Mouse (Mus musculus) heart, postnatal 10 days (tissue): Measurements from ENCODE around the gene Akap2. TPM values are rescaled to one million over a fixed set of nuclear protein-coding genes. Genes with fewer than 3 reads are reported as not detected.

ENCODE experiments used
- DNase-seq, 2 experiments: peaks; one replicate each; pipeline ENCODE4 v3.0.0; 2021
- intact Hi-C: fragments of 180-260 bp; cut with DNase I; formaldehyde crosslinking; loops from one replicate; pipeline ENCODE4 v1.15.1; 2025
- total RNA-seq, 2 experiments: library from RNA; stranded (reverse); gene quantifications; 2 replicates each; pipeline ENCODE4 v1.2.3; 2021

The Akap2 gene
- total RNA-seq: 100 to 1,000 TPM; 127 to 141 TPM

DNA sequence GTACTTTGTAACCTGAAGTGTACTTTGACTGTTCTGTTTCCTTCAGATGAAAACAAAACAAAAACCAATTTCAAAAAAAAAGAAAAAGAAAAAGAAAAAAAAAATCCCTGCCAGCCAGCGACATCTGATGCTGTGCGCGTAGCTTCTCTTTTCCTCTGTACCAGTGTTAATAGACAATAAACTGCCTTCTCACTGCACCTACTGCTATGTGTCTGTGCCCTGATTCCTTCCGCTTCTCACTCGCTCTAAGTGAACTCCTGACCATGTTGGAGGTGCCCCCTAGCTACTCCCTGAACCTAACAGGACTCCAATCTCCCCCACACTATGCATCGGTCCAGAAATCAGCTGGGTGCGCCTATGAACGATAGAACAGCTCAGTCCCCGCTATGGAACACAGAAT, at the start of gene Akap2:
Akap2 (plus strand) TSS at position 304 of the 400 bp plus-strand sequence.
- intact Hi-C loops: no loop called here
- no peak for DNase-seq

DNA sequence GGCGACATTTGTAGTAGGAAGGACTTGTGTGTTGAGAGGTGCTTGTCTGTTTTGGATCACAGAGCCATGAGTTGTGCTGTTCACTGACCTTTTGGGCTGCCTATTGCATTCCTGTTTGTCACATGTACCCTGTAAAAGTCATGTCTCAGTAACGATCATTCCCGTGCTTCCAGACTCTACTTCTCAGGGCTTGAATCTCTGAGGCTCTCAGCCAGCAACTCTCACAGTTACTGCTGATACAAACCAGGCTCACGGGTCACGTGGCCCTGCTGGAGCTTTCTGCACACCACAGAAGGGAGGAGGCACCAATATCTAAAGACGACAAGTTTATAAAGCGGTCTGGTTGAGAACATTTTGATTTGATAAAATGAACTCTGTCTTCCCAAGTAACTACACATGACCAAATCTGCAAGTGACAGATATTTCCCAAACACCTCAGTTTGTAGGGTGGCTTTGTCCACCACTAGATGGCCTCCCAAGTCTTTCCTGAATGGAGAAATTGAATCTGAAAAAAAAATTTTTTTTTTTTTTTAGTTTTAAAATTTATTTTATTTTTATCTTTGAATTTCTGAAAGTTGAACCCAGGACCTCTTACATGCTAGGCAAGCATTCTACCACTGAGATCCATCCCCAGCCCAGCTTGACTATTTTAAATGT, 46.5 kb upstream of the Akap2 start:
- intact Hi-C loops: loop anchor here (1.0 to 2.0 kb wide), 2 partner anchors 233 to 410 kb away; no protein-coding TSS in a partner anchor
- DNase-seq: peak; percentile 84 to 89

GRCm38 (mm10) chr4:57672541-57672940, 44.9 kb upstream of the Akap2 start:
- intact Hi-C loops: loop anchor here (2.0 kb wide), 2 partner anchors 174 to 208 kb away; no protein-coding TSS in a partner anchor
- DNase-seq: no peak

DNA sequence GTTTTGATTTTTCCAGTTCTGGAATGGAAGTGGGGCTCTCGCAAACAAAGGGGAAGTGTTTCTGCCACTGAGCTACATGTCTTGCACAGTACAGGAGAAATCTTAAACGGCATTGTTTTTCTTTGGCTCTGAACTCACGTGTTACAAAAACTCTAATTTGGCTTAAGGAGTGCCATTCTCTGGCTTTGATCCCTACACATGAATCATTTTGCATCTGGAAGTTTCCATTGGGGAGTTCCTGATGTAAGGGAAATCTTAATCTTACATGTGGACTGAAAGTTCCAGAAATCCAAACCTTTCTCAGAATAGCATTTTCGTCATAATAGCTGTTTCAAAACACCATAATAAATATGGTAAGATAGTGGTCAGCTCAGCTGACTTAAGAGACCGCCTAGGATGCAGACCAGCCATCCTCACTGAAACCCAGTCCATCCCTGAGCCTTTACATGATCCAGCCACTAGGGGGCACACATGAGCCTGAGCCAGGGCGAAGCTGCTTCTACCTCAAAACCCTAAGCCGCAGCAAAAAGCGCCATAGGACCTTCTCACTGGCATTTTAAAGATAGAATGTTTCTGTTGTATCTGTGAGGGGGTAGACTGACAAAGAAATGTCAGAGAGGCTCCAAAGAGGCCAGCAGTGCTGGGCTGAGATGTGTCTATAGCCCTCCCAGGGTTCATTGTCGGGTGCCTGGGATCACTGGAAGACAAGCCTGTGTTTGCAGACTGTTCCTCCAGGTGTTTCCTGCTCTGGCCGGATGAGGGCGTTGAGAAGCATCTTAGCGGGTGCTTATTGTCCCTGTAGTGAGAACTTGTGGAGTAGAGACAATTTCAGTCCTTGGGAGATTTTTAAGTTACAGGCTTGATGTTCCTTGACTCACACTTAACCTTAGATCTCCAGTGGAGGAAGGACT, 44.2 kb upstream of the Akap2 start:
- intact Hi-C loops: loop anchor here (1.0 to 2.0 kb wide), 3 partner anchors 109 to 208 kb away; no protein-coding TSS in a partner anchor
- DNase-seq: peak; percentile 95 to 96

GRCm38 (mm10) chr4:57674351-57674750, 43.1 kb upstream of the Akap2 start:
- intact Hi-C loops: no loop called here
- no peak for DNase-seq

DNA sequence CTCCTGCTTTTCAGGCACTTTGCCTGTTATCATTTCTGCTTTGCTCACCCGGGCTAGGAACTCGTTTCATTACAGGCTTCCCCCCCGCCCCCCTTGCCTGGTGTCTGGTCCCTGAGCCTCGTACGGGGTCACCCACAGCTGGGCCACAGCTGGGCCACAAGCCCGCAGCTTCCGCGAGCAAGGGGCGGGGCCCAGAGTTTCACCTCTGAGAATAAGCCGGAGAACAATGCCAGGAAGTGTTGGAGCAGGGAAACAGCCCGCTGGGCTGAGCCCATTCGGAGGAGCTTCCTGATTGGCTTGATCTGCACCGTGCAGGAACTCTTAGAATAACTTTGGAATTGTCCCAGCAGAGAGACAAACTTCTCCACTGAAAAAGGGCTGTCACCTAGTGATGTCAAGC, 42.1 kb upstream of the Akap2 start:
- peak; percentile 92 for DNase-seq
- intact Hi-C loops: no loop called here

DNA sequence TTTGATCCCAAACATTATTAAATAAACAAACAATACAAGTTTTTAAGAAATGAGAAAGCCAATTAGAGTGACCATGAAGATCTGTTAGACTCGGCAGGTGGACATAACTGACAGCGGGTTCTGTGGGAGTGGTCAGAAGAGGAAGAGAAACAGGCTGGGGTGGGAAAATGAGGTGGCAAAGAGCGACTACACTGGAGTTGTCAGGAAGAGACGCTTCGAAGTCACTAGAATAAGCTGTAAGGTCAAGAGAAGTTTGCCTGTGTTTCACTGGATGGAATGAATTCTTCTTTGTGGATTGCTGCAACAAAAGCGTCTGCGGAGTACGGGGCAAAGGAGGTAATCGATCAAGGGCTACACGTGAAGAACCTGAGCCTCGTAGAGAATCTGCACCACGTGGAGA, 39.5 kb upstream of the Akap2 start:
- intact Hi-C loops: no loop called here
- no peak for DNase-seq

- DNase-seq: peak; percentile 53 to 54
- intact Hi-C loops: no loop called here
These were observed 38.4 kb upstream of the Akap2 start for GRCm38 (mm10) chr4:57678991-57679457.

GRCm38 (mm10) chr4:57680186-57680585, 37.3 kb upstream of the Akap2 start:
- intact Hi-C loops: no loop called here
- DNase-seq: no peak

- peak; percentile 59 to 64 for DNase-seq
- intact Hi-C loops: no loop called here
These were observed 35.9 kb upstream of the Akap2 start for GRCm38 (mm10) chr4:57681511-57681910.

DNA sequence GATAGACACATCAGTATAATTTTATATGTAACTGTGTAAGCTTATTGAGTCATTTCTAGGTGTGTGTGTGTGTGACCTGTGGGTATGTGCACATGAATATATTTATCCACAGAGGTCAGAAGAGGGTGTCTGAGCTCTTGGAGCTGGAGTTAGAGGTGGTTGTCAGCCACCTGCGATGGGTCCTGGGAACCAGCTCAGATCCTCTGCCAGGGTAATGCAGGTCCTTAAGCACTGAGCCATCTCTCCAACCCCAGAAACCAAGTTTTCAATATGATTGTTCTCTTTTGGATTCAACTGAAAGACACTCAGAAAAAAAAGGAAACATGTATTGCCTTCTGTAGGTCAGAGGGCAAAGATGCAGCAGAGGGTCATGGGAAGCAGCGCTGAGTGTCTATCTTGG, 35.1 kb upstream of the Akap2 start:
- intact Hi-C loops: no loop called here
- no peak for DNase-seq

GRCm38 (mm10) chr4:57682944-57683343, 34.5 kb upstream of the Akap2 start:
- intact Hi-C loops: no loop called here
- no peak for DNase-seq

DNA sequence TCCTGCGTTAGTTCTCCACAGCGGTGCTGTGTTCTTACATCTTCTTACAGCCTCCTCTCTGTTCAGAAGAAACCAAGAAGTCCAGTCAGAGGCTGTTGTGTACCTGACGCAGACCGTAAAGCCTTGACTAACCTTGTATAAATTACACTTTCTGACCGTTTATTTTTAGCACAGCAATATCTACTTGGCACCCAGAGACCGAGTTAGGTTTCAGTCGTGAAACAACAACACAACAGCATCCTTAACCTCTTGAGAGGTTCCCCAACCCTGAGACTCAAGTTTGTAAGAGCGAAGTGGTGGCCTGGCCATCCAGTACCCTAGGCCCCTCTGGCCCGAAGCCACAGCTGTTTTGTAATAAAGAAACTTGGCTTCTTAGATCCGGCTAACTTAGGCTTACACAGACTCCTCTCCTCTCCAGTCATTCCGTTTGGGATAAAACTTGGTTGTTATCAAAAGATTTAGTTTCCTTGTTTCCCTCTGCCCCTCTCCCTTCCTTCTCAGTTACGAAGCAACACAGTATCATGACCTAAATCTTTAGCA, 32.7 kb upstream of the Akap2 start:
- intact Hi-C loops: no loop called here
- no peak for DNase-seq

DNA sequence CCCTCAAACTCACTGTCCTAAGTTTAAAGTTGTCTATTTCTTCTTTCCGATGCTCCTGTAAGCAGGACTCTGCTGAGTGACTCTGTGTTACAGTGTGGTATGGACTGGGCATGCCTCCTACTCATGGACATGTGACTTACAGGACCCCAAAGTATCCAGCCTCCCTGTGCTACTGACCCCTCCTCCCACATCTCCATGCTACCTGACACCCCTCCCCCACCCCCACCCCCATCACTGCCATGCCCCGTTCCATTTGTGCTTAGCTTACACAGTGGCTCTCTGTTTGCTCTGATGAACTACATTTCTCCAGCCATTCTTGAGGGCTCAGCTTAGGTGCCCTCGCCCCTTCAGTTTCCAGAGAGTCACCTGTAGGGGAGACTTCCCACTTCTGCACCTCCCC, 30.7 kb upstream of the Akap2 start:
- intact Hi-C loops: no loop called here

GRCm38 (mm10) chr4:57687583-57687982, 29.9 kb upstream of the Akap2 start:
- intact Hi-C loops: no loop called here
- DNase-seq: no peak

More for the DNA sequence above, 30.7 kb upstream of the Akap2 start:
- no peak for DNase-seq

DNA sequence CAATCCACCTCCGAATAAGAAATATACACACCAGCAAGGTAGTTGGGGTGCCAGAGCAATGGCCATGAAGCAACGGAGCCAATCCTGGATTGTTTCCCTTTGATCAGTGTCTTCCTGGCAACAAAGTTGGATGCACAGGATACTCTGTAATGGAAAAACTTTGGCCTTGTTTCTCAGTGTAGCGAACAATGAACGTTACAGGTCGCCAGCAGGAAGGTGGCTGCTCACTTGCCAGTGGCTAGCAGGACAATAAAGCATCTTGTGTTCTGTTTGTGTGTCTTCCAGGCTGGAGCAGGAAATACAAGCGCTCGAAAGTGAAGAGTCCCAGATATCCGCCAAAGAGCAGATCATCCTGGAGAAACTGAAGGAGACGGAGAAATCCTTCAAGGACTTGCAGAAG, 29.3 kb upstream of the Akap2 start:
- peak in 1 of 2 experiments; percentile 30 for DNase-seq
- intact Hi-C loops: no loop called here

GRCm38 (mm10) chr4:57690001-57690400, 27.5 kb upstream of the Akap2 start:
- DNase-seq: no peak
- intact Hi-C loops: no loop called here

- no peak for DNase-seq
- intact Hi-C loops: no loop called here
These were observed 26.7 kb upstream of the Akap2 start for GRCm38 (mm10) chr4:57690805-57691204.

DNA sequence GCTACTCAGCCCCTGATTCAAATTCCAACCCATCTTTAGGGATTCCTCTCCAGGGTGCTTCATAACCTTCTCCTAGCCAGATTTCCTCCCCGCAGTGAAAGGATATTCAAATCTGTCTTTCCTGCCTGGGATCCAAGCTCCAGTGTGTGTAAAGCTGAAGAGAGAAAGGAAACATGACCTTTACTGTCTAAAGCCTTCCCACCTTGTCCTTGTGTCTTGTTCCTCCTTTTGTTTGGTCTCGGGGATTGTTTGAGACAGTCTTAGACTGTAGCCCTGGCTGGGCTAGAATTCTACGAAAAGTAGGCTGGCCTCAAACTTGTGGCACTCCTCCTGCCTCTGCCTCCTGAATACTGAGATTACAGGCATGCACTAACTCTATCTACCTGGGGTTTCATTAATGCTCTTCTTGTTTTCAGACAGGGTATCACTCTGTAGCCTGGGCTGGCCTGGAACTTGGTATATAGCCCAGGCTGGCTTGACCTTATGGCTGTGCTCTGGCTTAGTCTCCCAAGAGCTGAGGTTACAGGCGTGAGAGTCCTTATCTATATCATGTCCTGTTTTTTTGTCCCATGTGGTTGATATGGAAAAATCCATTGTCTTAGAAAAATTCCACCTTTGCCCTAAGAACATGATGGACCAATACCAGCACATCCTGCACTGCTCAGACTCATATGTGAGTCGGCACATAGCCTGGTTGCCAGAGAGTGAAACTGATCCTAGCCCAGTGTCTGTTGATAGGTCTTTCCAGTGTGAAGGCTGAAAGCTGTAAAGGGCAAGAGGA, 22.9 kb upstream of the Akap2 start:
- no peak for DNase-seq
- intact Hi-C loops: no loop called here

DNA sequence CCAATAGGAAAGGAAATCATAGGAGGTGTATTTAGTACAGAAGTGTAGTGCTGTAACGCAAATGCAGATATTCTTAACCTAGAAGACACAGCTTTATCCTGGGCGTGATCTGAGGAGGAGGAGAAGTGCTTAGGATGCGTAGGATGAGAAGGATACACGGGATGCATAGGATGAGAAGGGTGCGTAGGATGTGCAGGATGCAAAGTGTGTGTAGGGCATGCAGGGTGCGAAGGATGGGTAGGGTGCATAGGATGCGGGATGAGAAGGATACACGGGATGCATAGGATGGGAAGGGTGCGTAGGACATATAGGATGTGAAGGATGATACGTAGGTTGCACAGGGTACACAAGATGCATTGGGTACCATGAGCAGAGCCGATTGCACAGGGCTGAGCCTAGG, 20.5 kb upstream of the Akap2 start:
- intact Hi-C loops: no loop called here
- no peak for DNase-seq
